Mouse (Mus musculus): ENCODE data around the gene Vasn. TPM values are rescaled to one million over a fixed set of nuclear protein-coding genes. Genes with fewer than 3 reads are reported as not detected.

The Vasn gene
- 9.3 and 9.4 TPM in 2 replicates for polyA plus RNA-seq (2014; fragmentation: Nextera tagmentation; extraction: Ambion mirVana)

DNA sequence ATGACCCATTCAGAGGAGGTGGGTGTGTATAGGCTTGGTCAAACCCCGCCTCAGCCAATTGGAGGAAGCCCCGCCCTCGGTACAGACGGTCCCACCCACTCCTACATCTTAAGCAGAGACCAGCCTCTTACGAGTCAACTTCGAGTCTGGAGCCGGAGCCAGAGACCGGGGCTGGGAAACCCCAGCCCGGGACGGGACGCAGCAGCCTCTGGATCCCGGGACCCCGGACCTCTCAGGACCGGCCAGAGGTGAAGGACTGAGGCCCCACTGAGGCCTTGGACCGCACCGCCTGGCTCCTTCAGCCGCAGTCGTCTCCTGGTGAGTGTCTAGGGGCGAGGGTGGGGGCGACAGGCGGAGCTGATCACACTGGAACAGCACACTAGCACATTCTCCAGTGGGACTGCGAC is at the start of gene Vasn, which contains the start of gene Dnaja3:
Vasn (plus strand) TSS at position 111 of the 407 bp plus-strand sequence.
Dnaja3 (plus strand) TSS at position 159 of the 407 bp plus-strand sequence.
- H3K9ac ChIP-seq (ENCODE audit: low read depth, low read length), result peak within 1 kb of the TSS; percentile 69
- DNase-seq (ENCODE audit: low spot score) (peak; percentile 83), ATAC-seq (replicated peaks; ENCODE audit: low FRiP score) (peak; percentile 93)
- H3K4me2 ChIP-seq, result peak within 1 kb of the TSS; percentile 97
- no peaks in the 10 kb centered on the region for H3K27me3 ChIP-seq (replicated peaks; ENCODE audit: control insufficient read depth, insufficient read depth, low read length)
- H3K9me3 ChIP-seq (ENCODE audit: control insufficient read depth, low read length), result no peaks in the 10 kb centered on the region
- peak within 1 kb of the TSS; percentile 79 for H3K4me3 ChIP-seq (ENCODE audit: low read depth, low read length)
- H3K27ac ChIP-seq (ENCODE audit: low read depth, low read length), result peak within 1 kb of the TSS; percentile 72
- peaks cover 33% of the 10 kb centered on the region for H3K4me1 ChIP-seq (replicated peaks; ENCODE audit: control insufficient read depth, insufficient read depth, low read length)
- 2% methylated on average over 22 of the region's 22 CpGs for WGBS
- H3K36me3 ChIP-seq (ENCODE audit: control insufficient read depth, insufficient read depth, low read length), result no peaks in the 10 kb centered on the region; the same call in 1 of the 2 replicates

DNA sequence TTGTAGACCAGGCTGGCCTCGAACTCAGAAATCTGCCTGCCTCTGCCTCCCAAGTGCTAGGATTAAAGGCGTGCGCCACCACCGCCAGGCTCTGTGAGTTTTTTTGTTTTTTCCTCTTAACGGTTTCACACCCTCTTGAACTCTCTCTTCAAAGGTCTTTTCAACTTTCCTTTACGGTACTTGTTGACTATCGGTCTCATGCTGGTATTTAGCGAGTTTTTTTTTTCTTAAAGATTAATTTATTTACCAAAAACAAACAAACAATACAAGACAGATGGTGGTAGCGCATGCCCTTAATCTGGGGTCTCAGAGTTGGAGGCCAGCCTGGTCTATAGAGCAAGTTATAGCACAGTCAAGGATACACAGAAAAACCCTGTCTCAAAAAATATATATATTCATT is 49.5 kb upstream of the Vasn start:
- no peak overlapping the region for H3K27ac ChIP-seq (ENCODE audit: low read depth, low read length)
- H3K4me2 ChIP-seq, result no peak overlapping the region
- H3K36me3 ChIP-seq (ENCODE audit: control insufficient read depth, insufficient read depth, low read length), result peaks cover 6% of the 10 kb centered on the region; the same call in 1 of the 2 replicates
- no peaks in the 10 kb centered on the region for H3K9me3 ChIP-seq (ENCODE audit: control insufficient read depth, low read length)
- DNase-seq (ENCODE audit: low spot score) (no peak), ATAC-seq (replicated peaks; ENCODE audit: low FRiP score) (no peak)
- H3K4me1 ChIP-seq (replicated peaks; ENCODE audit: control insufficient read depth, insufficient read depth, low read length), result peaks cover 31% of the 10 kb centered on the region
- H3K4me3 ChIP-seq (ENCODE audit: low read depth, low read length), result no peak overlapping the region
- peaks cover 24% of the 10 kb centered on the region for H3K27me3 ChIP-seq (replicated peaks; ENCODE audit: control insufficient read depth, insufficient read depth, low read length)
- WGBS, result 91% methylated on average over 9 of the region's 9 CpGs
- H3K9ac ChIP-seq (ENCODE audit: low read depth, low read length), result no peak overlapping the region

DNA sequence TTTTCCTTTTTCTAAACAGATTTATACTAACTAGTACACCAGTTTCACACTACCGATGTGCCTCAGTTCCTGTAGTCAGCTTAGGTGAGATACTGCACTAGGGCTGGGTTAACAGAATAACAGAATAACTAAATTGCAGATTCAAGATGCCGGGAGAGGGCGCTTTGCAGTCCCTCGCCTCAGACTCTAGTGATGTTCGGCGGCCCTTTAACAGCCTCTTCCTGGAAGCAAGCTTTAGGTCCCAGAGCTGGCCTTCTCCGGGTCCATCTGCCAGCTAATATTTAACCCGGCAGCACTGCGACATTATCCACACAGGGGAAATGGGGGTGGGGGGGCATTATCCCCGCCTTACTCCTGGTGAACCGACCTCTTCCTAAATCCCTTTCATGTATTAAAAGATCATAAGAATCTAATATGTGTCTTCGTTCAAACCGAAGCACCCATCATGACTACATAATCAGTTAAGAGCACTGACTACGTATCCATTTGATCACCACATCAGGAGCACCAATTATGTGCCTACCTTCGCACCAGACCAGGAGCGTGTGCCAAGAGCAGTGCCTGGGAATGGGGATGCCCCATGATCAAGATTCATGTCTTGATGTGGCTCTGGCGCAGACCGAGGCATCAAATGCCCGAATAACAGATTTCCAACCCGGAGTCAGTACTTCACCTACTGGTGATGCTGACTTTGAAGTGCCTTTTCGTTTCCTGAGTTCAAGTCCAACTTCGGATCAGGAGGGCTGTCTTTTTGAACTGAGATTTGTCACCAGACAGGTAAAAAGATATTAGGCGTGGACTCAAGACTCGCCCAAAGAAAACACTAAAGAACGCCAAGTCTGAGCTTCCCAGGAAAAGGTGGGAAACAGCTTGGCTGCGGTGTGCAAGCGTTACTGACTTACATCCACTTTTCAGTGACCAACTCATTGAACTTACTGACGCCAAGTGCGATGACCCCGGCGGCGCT is 46.5 kb upstream of the Vasn start:
- no peaks in the 10 kb centered on the region for H3K9me3 ChIP-seq (ENCODE audit: control insufficient read depth, low read length)
- H3K4me2 ChIP-seq, result peak overlapping the region; percentile 82
- peak overlapping the region; percentile 75 for H3K4me3 ChIP-seq (ENCODE audit: low read depth, low read length)
- 21% methylated on average over 32 of the region's 32 CpGs for WGBS
- DNase-seq (ENCODE audit: low spot score) (peak; percentile 54), ATAC-seq (replicated peaks; ENCODE audit: low FRiP score) (no peak)
- H3K9ac ChIP-seq (ENCODE audit: low read depth, low read length), result peak overlapping the region; percentile 81
- peaks cover 33% of the 10 kb centered on the region for H3K27me3 ChIP-seq (replicated peaks; ENCODE audit: control insufficient read depth, insufficient read depth, low read length)
- H3K36me3 ChIP-seq (ENCODE audit: control insufficient read depth, insufficient read depth, low read length), result peaks cover 6% of the 10 kb centered on the region; the same call in 1 of the 2 replicates
- peak overlapping the region; percentile 68 for H3K27ac ChIP-seq (ENCODE audit: low read depth, low read length)
- peaks cover 31% of the 10 kb centered on the region for H3K4me1 ChIP-seq (replicated peaks; ENCODE audit: control insufficient read depth, insufficient read depth, low read length)

DNA sequence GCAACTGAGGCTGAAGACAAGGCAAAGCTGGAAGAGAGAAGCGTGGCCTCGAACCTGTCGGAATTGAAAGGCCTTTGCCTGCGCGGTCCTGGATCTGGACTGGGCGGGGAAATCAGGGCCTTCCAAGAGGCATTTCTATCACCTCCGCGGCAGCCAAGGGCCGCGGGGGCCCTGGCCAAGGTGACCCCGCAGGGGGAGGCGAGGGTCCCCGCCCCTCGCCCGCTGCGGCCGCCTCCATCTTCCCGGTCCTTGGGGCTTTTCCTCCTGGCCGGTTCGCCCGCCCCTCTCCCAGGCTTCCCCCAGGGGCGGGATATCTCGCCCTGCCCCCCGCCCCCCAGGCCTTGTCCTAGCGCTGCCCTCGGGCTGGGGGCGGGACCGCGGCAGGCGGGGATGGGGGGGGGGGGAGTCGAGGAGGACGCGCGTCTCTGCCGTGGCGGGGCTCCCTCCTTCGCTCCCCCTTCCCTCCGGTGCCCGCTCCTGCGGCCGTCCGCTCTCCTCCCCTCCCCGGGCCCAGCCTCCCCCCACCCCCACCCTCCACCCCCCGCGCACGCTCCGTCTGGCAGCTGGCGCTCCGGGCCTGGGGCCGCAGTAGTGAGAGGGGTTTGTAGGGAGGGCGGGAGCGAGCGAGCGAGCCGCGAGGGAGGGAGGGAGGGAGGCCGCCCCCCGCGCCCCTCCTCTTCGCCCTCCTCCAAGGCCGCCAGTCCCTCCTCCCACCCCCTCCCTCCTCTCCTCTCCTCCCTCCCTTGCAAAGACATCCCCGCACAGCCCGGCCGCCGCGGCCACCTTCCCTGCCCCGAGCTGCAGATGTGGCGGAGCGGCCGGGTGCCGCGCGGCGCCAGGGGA is 45.5 kb upstream of the Vasn start, which contains the start of gene Glis2:
Glis2 (plus strand) TSS at position 743 of the 843 bp plus-strand sequence.
- Histone ChIP-seq H3K27me3 (replicated peaks; ENCODE audit: control insufficient read depth, insufficient read depth, low read length) (peaks cover 33% of the 10 kb centered on the region), H3K27ac (ENCODE audit: low read depth, low read length) (peak within 1 kb of the TSS; percentile 74), H3K4me1 (replicated peaks; ENCODE audit: control insufficient read depth, insufficient read depth, low read length) (peaks cover 40% of the 10 kb centered on the region), H3K9me3 (ENCODE audit: control insufficient read depth, low read length) (no peaks in the 10 kb centered on the region), H3K9ac (ENCODE audit: low read depth, low read length) (peak within 1 kb of the TSS; percentile 81), H3K36me3 (ENCODE audit: control insufficient read depth, insufficient read depth, low read length) (peaks cover 6% of the 10 kb centered on the region; the same call in 1 of the 2 replicates), H3K4me2 (peak within 1 kb of the TSS; percentile 82), H3K4me3 (ENCODE audit: low read depth, low read length) (peak within 1 kb of the TSS; percentile 75)
- 1% methylated on average over 35 of the region's 74 CpGs for WGBS
- peak; percentile 72 for ATAC-seq (replicated peaks; ENCODE audit: low FRiP score)
- DNase-seq (ENCODE audit: low spot score), result peak; percentile 78

DNA sequence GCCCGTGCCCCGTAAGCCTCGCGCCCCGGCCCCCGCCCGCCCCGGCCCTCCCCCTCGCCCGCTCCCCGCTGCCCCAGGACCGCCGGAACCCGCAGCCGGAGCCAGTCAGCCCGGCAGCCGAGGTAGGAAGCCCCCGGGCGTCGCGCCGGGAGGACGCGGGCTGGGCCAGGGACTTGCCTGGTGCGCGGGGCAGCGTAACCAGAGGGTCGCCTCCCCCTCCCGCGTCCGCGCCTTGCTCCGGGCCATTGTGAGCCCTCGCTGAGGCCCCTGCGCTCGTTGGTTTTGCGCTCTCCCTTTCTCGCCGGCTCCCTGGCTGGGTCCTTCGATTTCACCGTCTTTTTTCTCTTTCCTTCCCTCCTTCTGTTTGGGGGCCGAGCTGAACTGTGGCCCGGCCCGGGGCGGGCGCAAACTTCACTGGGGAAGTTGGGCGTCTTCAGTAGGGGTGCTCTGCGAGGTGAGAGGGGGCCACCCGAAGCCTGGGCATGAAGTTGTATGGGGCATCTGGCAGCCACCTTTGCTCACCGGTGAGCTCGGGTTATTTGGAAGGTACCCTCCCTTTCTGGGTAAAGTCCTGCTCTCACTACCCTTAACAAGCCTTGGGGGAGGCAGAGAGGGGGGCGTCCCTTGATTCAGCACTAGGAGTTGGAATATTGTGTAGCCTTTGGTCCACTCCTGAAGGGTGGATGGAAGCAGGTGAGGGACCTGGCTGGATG is 44.8 kb upstream of the Vasn start:
- WGBS, result under 1% methylated on average over 43 of the region's 52 CpGs
- Histone ChIP-seq H3K9me3 (ENCODE audit: control insufficient read depth, low read length) (no peaks in the 10 kb centered on the region), H3K27ac (ENCODE audit: low read depth, low read length) (peak overlapping the region; percentile 74; the same call in 1 of the 2 replicates), H3K4me1 (replicated peaks; ENCODE audit: control insufficient read depth, insufficient read depth, low read length) (peaks cover 43% of the 10 kb centered on the region), H3K4me3 (ENCODE audit: low read depth, low read length) (peak overlapping the region; percentile 75), H3K9ac (ENCODE audit: low read depth, low read length) (peak overlapping the region; percentile 81), H3K4me2 (peak overlapping the region; percentile 82), H3K27me3 (replicated peaks; ENCODE audit: control insufficient read depth, insufficient read depth, low read length) (peaks cover 33% of the 10 kb centered on the region), H3K36me3 (ENCODE audit: control insufficient read depth, insufficient read depth, low read length) (peaks cover 6% of the 10 kb centered on the region; the same call in 1 of the 2 replicates)
- DNase-seq (ENCODE audit: low spot score) (no peak), ATAC-seq (replicated peaks; ENCODE audit: low FRiP score) (no peak)

DNA sequence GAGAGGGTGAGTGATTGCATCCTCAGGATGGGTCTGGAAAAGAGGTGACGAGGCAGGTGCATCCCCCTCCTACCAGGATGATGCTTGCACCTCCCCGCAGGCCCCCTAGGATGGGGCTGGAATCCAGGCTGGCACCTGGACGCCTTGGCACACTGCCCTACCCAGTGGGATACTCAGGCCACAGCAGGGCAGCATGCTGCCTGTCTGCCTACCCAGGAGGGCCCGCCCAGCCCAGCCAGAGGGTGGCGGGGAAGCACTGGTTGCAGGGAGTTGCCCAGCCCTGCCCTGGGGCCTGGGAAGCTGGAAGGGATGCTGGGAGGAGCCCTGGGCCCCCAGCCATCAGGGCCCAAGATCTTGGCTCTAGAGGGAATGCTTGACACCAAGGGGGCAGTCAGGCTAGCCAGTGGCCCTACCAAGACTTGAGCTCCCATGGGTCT is 44.2 kb upstream of the Vasn start:
- H3K36me3 ChIP-seq (ENCODE audit: control insufficient read depth, insufficient read depth, low read length), result peaks cover 4% of the 10 kb centered on the region; the same call in 1 of the 2 replicates
- peaks cover 48% of the 10 kb centered on the region for H3K4me1 ChIP-seq (replicated peaks; ENCODE audit: control insufficient read depth, insufficient read depth, low read length)
- H3K27ac ChIP-seq (ENCODE audit: low read depth, low read length), result peak overlapping the region; percentile 52; the same call in 1 of the 2 replicates
- H3K9ac ChIP-seq (ENCODE audit: low read depth, low read length), result peak overlapping the region; percentile 81
- ATAC-seq (replicated peaks; ENCODE audit: low FRiP score) (no peak), DNase-seq (ENCODE audit: low spot score) (no peak)
- peak overlapping the region; percentile 82 for H3K4me2 ChIP-seq
- peak overlapping the region; percentile 75 for H3K4me3 ChIP-seq (ENCODE audit: low read depth, low read length)
- H3K9me3 ChIP-seq (ENCODE audit: control insufficient read depth, low read length), result no peaks in the 10 kb centered on the region
- WGBS, result 32% methylated on average over 5 of the region's 5 CpGs
- peaks cover 33% of the 10 kb centered on the region for H3K27me3 ChIP-seq (replicated peaks; ENCODE audit: control insufficient read depth, insufficient read depth, low read length)

DNA sequence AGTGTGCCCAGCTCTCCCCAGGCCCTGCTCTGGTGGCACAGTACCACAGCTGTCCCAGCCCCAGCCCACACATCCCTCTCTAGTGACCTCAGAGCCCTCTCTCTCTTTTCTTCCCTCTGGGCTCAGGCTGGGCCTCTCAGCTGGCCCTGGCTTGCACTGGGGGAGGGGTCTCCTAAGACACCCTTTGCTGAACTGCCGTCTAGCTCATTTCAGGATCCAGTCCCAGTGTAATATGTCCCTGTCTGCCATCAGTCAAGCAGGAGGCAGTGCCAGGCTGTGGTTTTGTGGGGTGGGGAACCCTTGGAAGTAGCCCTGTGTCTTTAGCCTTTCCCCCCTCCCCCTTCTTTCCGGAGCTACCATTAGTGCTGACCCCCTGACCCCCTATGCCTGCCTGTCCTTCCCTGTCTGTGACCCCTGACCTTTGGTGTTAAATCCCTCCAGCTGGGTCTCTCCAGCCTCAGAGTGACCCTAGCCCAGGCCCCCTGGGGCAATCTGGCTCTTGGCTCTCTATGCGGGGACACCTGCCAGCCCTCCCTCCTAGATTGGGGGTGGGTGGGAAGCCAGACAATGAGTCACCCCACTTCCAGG is 43.5 kb upstream of the Vasn start:
- DNase-seq (ENCODE audit: low spot score), result no peak
- H3K27me3 ChIP-seq (replicated peaks; ENCODE audit: control insufficient read depth, insufficient read depth, low read length), result peaks cover 33% of the 10 kb centered on the region
- H3K4me2 ChIP-seq, result peak overlapping the region; percentile 82
- WGBS, result 35% methylated on average over 3 of the region's 3 CpGs
- peaks cover 54% of the 10 kb centered on the region for H3K4me1 ChIP-seq (replicated peaks; ENCODE audit: control insufficient read depth, insufficient read depth, low read length)
- 0 out of 2 replicates have a peak, but pooled peaks have one; percentile 9 for ATAC-seq (replicated peaks; ENCODE audit: low FRiP score)
- no peaks in the 10 kb centered on the region for H3K36me3 ChIP-seq (ENCODE audit: control insufficient read depth, insufficient read depth, low read length)
- peak overlapping the region; percentile 81 for H3K9ac ChIP-seq (ENCODE audit: low read depth, low read length)
- no peaks in the 10 kb centered on the region for H3K9me3 ChIP-seq (ENCODE audit: control insufficient read depth, low read length)
- peak overlapping the region; percentile 52; the same call in 1 of the 2 replicates for H3K27ac ChIP-seq (ENCODE audit: low read depth, low read length)
- peak overlapping the region; percentile 75 for H3K4me3 ChIP-seq (ENCODE audit: low read depth, low read length)

Data from liver, embryonic 11.5 days (tissue).